Mouse (Mus musculus): ENCODE measurements around the gene Gpc4.

The Gpc4 gene

GRCm38 (mm10) chrX:52030146-52030545, 134.9 kb downstream of the Gpc4 start:
- DNase-seq (ENCODE audit: low spot score in 2 of 2): no peak

DNA sequence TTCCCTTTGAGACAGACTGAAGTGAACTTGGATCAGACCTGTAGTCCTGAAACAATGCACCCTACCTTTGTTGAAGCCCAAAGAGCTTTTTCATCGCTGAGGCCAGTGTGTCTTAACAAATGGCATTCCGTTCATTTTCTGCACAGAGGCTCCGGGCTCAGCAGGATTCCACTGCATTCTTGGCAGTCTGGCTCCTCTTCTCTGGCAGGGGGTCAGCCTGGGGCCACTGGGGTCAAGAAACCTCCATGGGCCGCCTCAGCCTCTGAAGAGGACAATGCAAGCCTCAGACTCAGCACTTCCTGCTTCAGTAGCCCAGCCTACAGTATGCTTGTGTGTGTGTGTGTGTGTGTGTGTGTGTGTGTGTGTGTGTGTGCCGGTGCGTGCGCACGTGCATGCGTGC, 147.4 kb downstream of the Gpc4 start:
- no peak for DNase-seq (ENCODE audit: low spot score in 2 of 2)

All from natural killer cell, adult 2 months (primary cell).